Mouse (Mus musculus) liver, embryonic 13.5 days (tissue): ENCODE measurements at regions not wholly inside any gene's neighbourhood (a gene's known extent, or its start where the extent isn't known, plus 50 kb on each side); places are given as distances from the start of the nearest gene placed in this dataset.

Source experiments
- ATAC-seq: fragments of 200-750 bp; cut with Nextera tagmentation; 2 replicates; pipeline ENCODE4 v1.8.0; 2017; ENCODE audit warnings: low read depth, mild to moderate bottlenecking, moderate number of reproducible peaks, moderate library complexity
- DNase-seq: peaks from one replicate; pipeline ENCODE4 v3.0.0; 2022
- H3K27ac ChIP-seq: fragments of 300-500 bp; sonication (generic); 2 replicates; pipeline ENCODE4 v1.5.1; 2015; ENCODE audit warnings: moderate library complexity, mild to moderate bottlenecking, inconsistent platforms
- H3K27me3 ChIP-seq: fragments of 300-500 bp; sonication (generic); 2 replicates; pipeline ENCODE4 v1.6.1; 2015; ENCODE audit warnings: mild to moderate bottlenecking, inconsistent platforms
- H3K36me3 ChIP-seq: fragments of 300-500 bp; sonication (generic); 2 replicates; pipeline ENCODE4 v1.6.1; 2015; ENCODE audit warnings: mild to moderate bottlenecking, inconsistent platforms
- H3K4me1 ChIP-seq: fragments of 300-500 bp; sonication (generic); replicated peaks from 2 replicates; pipeline ENCODE4 v1.6.1; 2015; ENCODE audit warnings: inconsistent platforms
- H3K4me2 ChIP-seq: fragments of 300-500 bp; sonication (generic); 2 replicates; pipeline ENCODE4 v1.6.1; 2015; ENCODE audit warnings: inconsistent platforms, mild to moderate bottlenecking, moderate library complexity
- H3K4me3 ChIP-seq: fragments of 300-500 bp; sonication (generic); replicated peaks from 2 replicates; pipeline ENCODE4 v1.5.1; 2015; ENCODE audit warnings: mild to moderate bottlenecking, inconsistent platforms
- H3K9ac ChIP-seq: fragments of 300-500 bp; sonication (generic); 2 replicates; pipeline ENCODE4 v1.6.1; 2015; ENCODE audit warnings: mild to moderate bottlenecking, inconsistent platforms
- H3K9me3 ChIP-seq: fragments of 300-500 bp; sonication (generic); replicated peaks from 2 replicates; pipeline ENCODE4 v1.6.1; 2016; ENCODE audit warnings: inconsistent platforms
- WGBS: fragments of 180-500 bp; shearing (Covaris S2); methylation state at CpG from one replicate; pipeline ENCODE4 v1.1.7; 2015; ENCODE audit not compliant: insufficient replicate concordance; 5-methylcytosine and 5-hydroxymethylcytosine counted together

DNA sequence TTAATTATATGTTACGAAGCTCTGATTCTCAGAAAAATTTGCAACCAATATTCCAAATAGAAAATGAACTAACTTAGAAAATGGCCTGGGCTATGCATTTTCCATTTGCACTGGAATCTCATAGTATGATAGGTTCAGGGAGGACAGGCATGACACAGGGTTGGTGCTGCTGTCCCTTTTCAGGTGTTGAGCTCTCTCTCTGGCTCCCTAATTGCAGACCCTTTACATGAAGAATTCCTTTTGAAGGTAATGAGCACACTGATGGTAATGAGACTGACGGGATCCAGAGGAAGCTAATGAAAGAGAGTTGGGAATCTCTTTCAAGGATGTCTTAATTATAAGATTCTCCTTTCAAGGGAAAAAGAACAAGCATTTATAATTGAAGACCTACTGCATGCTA lies 87.6 kb downstream of the Serpinb8 start:
- Histone ChIP-seq H3K9me3 (no peaks in the 10 kb centered on the region), H3K27me3 (no peaks in the 10 kb centered on the region), H3K4me3 (no peak overlapping the region), H3K27ac (no peak overlapping the region), H3K36me3 (no peaks in the 10 kb centered on the region), H3K4me1 (no peaks in the 10 kb centered on the region), H3K9ac (no peak overlapping the region), H3K4me2 (no peak overlapping the region)
- WGBS: 64% methylated on average over 2 of the region's 2 CpGs
- ATAC-seq (no peak), DNase-seq (no peak)

DNA sequence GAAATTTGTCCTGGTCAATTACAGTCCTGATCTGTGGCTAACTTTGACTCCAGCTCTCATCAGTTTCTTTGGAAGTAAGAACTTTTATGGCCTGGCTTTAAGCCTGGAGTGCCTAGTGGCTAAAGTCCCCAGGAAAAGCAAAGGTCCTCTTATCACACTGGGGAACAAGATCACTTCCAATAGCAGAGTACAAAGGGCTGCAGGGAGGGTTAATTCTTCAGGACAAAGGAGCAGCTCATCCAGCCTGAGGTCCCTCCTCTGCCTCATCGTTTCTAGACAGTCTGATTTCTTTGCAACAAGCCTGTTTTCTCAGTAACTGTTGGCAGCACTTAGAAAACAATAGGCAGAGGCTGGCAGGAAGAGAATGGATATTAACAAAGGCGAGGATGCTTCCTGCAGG lies 107.1 kb downstream of the Serpinb8 start:
- H3K4me2 ChIP-seq: no peak overlapping the region
- H3K9ac ChIP-seq: no peak overlapping the region
- DNase-seq: no peak
- H3K4me3 ChIP-seq: no peak overlapping the region
- H3K36me3 ChIP-seq: no peaks in the 10 kb centered on the region
- no peaks in the 10 kb centered on the region for H3K27me3 ChIP-seq
- no peaks in the 10 kb centered on the region for H3K4me1 ChIP-seq
- H3K27ac ChIP-seq: no peak overlapping the region
- WGBS: 26% methylated on average over 2 of the region's 2 CpGs
- ATAC-seq: no peak
- no peaks in the 10 kb centered on the region for H3K9me3 ChIP-seq

DNA sequence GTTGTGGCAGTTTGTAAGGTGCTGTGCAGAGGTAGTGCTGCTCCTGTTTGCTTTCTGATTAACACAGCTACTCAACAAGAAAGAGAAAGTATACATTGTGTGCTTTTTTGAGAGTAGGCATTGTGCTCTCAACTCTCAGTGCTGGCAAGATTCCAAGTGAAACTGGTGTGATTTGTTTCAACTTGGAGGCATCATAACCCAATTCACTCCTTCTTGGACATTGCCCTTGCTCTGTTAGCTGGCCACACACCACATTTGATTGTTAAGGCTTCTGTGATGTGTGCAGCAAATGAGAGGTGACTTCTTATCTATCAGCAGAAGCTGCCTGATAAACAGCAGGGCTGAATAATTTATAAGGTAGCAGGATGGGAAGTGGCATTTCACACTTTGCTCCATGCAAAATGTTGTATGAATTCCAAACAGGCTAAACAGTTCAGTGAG lies 116.3 kb downstream of the Serpinb8 start:
- Histone ChIP-seq H3K4me1 (no peaks in the 10 kb centered on the region), H3K4me2 (no peak overlapping the region), H3K9me3 (no peaks in the 10 kb centered on the region), H3K27me3 (no peaks in the 10 kb centered on the region), H3K9ac (no peak overlapping the region), H3K36me3 (no peaks in the 10 kb centered on the region), H3K4me3 (no peak overlapping the region), H3K27ac (no peak overlapping the region)
- no peak for ATAC-seq
- DNase-seq: no peak

DNA sequence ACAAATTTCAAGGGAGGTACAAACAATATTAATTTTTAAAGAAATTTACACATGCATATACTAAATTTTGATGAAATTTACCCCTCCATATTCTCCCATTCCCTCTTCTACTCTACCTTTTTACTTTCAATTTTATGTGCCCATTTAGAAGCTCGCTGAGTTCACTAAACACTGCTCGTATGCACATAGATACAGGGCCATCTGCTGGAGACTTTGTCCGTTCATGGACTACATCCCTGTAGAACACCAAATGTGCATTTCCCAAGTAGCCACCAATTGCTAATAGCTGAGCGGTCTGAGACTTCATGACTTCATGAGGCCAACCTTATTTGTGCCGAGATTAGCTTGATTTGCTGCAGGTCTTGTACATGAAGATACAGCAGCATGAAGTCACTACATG lies 118.8 kb downstream of the Serpinb8 start:
- H3K9ac ChIP-seq: no peak overlapping the region
- H3K36me3 ChIP-seq: no peaks in the 10 kb centered on the region
- H3K27ac ChIP-seq: no peak overlapping the region
- H3K4me3 ChIP-seq: no peak overlapping the region
- no peak for ATAC-seq
- 70% methylated on average over 5 of the region's 5 CpGs for WGBS
- H3K4me1 ChIP-seq: no peaks in the 10 kb centered on the region
- no peak for DNase-seq
- H3K9me3 ChIP-seq: no peaks in the 10 kb centered on the region
- H3K4me2 ChIP-seq: no peak overlapping the region
- no peaks in the 10 kb centered on the region for H3K27me3 ChIP-seq

DNA sequence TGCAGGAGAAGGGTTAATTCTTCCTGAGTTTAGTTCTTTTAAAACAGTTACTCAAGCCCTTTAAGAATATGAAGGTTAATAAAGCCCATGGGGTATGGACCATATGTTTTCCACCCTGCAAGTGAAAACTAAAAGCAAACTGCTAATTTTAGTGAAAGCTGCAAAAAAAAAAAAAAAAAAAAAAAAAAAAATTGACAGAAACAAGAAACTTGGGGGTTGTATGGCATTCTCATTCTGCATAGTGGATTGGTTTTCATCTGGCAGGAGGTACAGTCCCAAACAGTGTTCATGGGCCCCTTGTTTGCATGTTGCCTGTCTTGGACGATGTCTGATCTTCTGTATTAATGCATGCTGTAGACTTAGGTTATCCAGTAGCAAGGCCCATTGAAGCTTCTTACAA lies 125.1 kb downstream of the Serpinb8 start:
- Histone ChIP-seq H3K27ac (no peak overlapping the region), H3K4me2 (no peak overlapping the region), H3K27me3 (no peaks in the 10 kb centered on the region), H3K9ac (no peak overlapping the region), H3K4me1 (no peaks in the 10 kb centered on the region), H3K36me3 (no peaks in the 10 kb centered on the region), H3K9me3 (no peaks in the 10 kb centered on the region), H3K4me3 (no peak overlapping the region)
- 46% methylated on average over 1 of the region's 1 CpGs for WGBS
- ATAC-seq (no peak), DNase-seq (no peak)

GRCm38 (mm10) chr1:107719304-107719703 lies 129.5 kb downstream of the Serpinb8 start:
- Histone ChIP-seq H3K9ac (no peak overlapping the region), H3K4me3 (no peak overlapping the region), H3K4me1 (no peaks in the 10 kb centered on the region), H3K4me2 (no peak overlapping the region), H3K9me3 (no peaks in the 10 kb centered on the region), H3K36me3 (no peaks in the 10 kb centered on the region), H3K27me3 (no peaks in the 10 kb centered on the region), H3K27ac (no peak overlapping the region)
- no peak for ATAC-seq
- no peak for DNase-seq
- WGBS: 44% methylated on average over 5 of the region's 5 CpGs

- Histone ChIP-seq H3K4me3 (no peak overlapping the region), H3K27ac (no peak overlapping the region), H3K36me3 (no peaks in the 10 kb centered on the region), H3K9ac (no peak overlapping the region), H3K9me3 (no peaks in the 10 kb centered on the region), H3K4me1 (no peaks in the 10 kb centered on the region), H3K4me2 (no peak overlapping the region), H3K27me3 (no peaks in the 10 kb centered on the region)
- 36% methylated on average over 11 of the region's 11 CpGs for WGBS
- ATAC-seq (no peak), DNase-seq (no peak)
These were observed 138.5 kb downstream of the Serpinb8 start for GRCm38 (mm10) chr1:107728113-107728839.

DNA sequence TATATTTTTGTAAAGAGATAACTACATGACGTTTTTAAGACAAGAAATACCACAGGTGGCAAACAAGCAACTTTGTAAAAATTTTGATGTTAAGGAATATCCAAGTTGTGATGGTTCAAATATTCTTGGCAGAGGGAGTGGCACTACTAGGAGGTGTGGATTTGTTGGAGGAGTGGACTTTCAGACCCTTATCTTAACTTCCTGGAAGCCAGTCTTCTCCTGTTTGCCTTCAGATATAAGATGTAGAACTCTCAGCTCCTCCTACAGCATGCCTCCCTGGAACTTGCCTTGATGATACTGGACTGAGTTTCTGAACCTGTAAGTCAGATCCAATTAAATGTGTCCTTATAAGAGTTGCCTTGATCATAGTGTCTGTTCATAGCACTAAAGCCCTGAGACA lies 175.5 kb downstream of the Serpinb8 start:
- no peaks in the 10 kb centered on the region for H3K27me3 ChIP-seq
- no peaks in the 10 kb centered on the region for H3K36me3 ChIP-seq
- no peaks in the 10 kb centered on the region for H3K9me3 ChIP-seq
- H3K9ac ChIP-seq: no peak overlapping the region
- ATAC-seq (no peak), DNase-seq (no peak)
- H3K4me3 ChIP-seq: no peak overlapping the region
- H3K4me1 ChIP-seq: no peaks in the 10 kb centered on the region
- no peak overlapping the region for H3K27ac ChIP-seq
- 48% methylated on average over 1 of the region's 1 CpGs for WGBS
- H3K4me2 ChIP-seq: no peak overlapping the region

DNA sequence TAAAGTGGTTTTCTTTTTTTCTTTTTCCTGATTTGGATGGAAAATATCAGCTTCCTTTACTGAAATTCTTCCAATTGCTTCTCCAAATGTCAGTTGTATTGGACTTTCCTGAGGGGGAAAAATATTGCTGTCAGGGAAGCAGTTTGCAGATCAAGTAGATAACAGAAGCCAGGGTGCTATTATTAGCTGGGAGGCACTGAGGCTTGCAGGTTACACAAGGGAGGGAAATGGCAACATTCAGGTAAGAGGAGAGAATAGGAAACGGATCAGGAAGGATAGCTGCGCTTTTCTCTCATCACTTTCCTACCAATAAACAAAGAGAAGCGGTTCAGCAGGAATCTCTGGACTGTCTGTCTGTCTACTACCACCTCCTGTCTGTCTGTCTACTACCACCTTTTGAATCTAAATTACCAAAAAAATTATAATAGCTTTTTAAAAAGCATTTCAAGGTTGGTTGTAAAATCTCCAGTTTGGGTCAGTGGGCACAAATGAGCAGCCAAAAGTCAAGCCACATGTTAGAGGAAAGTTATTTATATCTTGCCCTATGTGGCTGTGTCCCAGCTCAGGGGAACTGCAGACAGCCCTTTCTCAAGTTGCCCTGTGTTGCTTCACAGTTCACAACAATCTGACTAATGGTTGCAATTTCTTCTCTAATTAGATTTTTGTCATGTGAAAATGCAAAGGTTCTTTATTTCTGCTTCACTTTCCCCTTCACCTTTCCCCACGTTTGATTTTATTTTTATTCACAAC lies 177.6 kb downstream of the Serpinb8 start:
- DNase-seq (no peak), ATAC-seq (no peak)
- Histone ChIP-seq H3K4me3 (no peak overlapping the region), H3K27me3 (no peaks in the 10 kb centered on the region), H3K9me3 (no peaks in the 10 kb centered on the region), H3K4me2 (no peak overlapping the region), H3K36me3 (no peaks in the 10 kb centered on the region), H3K4me1 (no peaks in the 10 kb centered on the region), H3K9ac (no peak overlapping the region), H3K27ac (no peak overlapping the region)
- WGBS: 48% methylated on average over 4 of the region's 4 CpGs

- no peaks in the 10 kb centered on the region for H3K4me1 ChIP-seq
- 61% methylated on average over 2 of the region's 2 CpGs for WGBS
- no peak overlapping the region for H3K27ac ChIP-seq
- no peaks in the 10 kb centered on the region for H3K36me3 ChIP-seq
- ATAC-seq (no peak), DNase-seq (no peak)
- no peaks in the 10 kb centered on the region for H3K27me3 ChIP-seq
- H3K9ac ChIP-seq: no peak overlapping the region
- H3K9me3 ChIP-seq: no peaks in the 10 kb centered on the region
- no peak overlapping the region for H3K4me2 ChIP-seq
- H3K4me3 ChIP-seq: no peak overlapping the region
These were observed 183.2 kb downstream of the Serpinb8 start for GRCm38 (mm10) chr1:107772967-107773366.

GRCm38 (mm10) chr1:107783079-107783478 lies 193.3 kb downstream of the Serpinb8 start:
- Histone ChIP-seq H3K9me3 (no peaks in the 10 kb centered on the region), H3K4me3 (no peak overlapping the region), H3K27ac (no peak overlapping the region), H3K9ac (no peak overlapping the region), H3K4me1 (no peaks in the 10 kb centered on the region), H3K36me3 (no peaks in the 10 kb centered on the region), H3K4me2 (no peak overlapping the region), H3K27me3 (no peaks in the 10 kb centered on the region)
- ATAC-seq: no peak
- 59% methylated on average over 5 of the region's 5 CpGs for WGBS
- DNase-seq: no peak

- Histone ChIP-seq H3K27ac (no peak overlapping the region), H3K4me3 (no peak overlapping the region), H3K36me3 (no peaks in the 10 kb centered on the region), H3K4me2 (no peak overlapping the region), H3K9me3 (no peaks in the 10 kb centered on the region), H3K4me1 (no peaks in the 10 kb centered on the region), H3K27me3 (no peaks in the 10 kb centered on the region), H3K9ac (no peak overlapping the region)
- WGBS: 49% methylated on average over 5 of the region's 5 CpGs
- ATAC-seq (no peak), DNase-seq (no peak)
These were observed 216.0 kb downstream of the Serpinb8 start for GRCm38 (mm10) chr1:107805823-107806222.
